Mouse (Mus musculus) olfactory bulb, adult 2 months (tissue): ENCODE data around the gene Mbnl2.

Source experiments
- CTCF ChIP-seq: fragments of 200-500 bp; IDR thresholded peaks from 2 replicates; pipeline ENCODE4 v1.5.1; 2012; ENCODE audit warnings: low read depth, mild to moderate bottlenecking, low read length, moderate library complexity; ENCODE audit not compliant: insufficient read depth
- POLR2A ChIP-seq: fragments of 200-500 bp; IDR thresholded peaks from 2 replicates; pipeline ENCODE4 v1.6.1; 2012; ENCODE audit warnings: mild to moderate bottlenecking, low read depth, low read length, moderate library complexity; ENCODE audit not compliant: insufficient read depth

DNA sequence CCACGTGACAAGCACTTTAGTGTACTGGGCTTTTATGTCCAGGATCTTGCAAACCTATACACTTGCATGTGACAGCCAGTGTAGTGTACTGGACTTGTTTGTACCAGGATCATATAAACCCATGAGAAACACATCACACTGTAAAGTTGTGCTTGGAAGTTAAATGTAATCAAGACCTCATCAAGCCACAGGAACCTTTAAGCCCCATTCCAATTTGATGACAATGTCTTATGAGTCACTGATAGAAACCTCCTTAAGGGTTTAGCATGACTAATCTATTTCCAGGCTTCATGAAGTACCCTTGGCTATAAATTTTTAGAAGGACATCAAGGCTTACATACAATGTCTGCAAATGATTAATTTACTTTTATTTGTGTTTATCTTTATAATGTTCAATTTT is 47.6 kb downstream of the Mbnl2 start:
- TF ChIP-seq POLR2A (no peak), CTCF (no peak)
